Mouse (Mus musculus): ENCODE results near the gene Ndrg3.

Gene Ndrg3

GRCm38 (mm10) chr2:156991470-156992319 is at the start of gene Ndrg3:
TSS of gene Ndrg3 (minus strand) at chr2:156992056.
- DNase-seq (ENCODE audit: low spot score in 2 of 2) = peak; percentile 95 to 96

- no peak for DNase-seq (ENCODE audit: low spot score in 2 of 2)
Measured at GRCm38 (mm10) chr2:157041421-157041820, 49.6 kb upstream of the Ndrg3 start.

GRCm38 (mm10) chr2:157040649-157041046 is 48.8 kb upstream of the Ndrg3 start:
- no peak for DNase-seq (ENCODE audit: low spot score in 2 of 2)

GRCm38 (mm10) chr2:157039900-157040648 is 48.2 kb upstream of the Ndrg3 start:
- no peak for DNase-seq (ENCODE audit: low spot score in 2 of 2)

GRCm38 (mm10) chr2:157037303-157037702 is 45.4 kb upstream of the Ndrg3 start:
- no peak for DNase-seq (ENCODE audit: low spot score in 2 of 2)

- DNase-seq (ENCODE audit: low spot score in 2 of 2) = peak; percentile 49 to 66
Measured at GRCm38 (mm10) chr2:157036400-157036799, 44.5 kb upstream of the Ndrg3 start.

GRCm38 (mm10) chr2:157035371-157035770 is 43.5 kb upstream of the Ndrg3 start:
- no peak for DNase-seq (ENCODE audit: low spot score in 2 of 2)

GRCm38 (mm10) chr2:157030804-157031203 is 38.9 kb upstream of the Ndrg3 start:
- DNase-seq (ENCODE audit: low spot score in 2 of 2) = peak in 1 of 2 experiments; percentile 70

GRCm38 (mm10) chr2:157028261-157028660 is 36.4 kb upstream of the Ndrg3 start:
- no peak for DNase-seq (ENCODE audit: low spot score in 2 of 2)

- DNase-seq (ENCODE audit: low spot score in 2 of 2) = peak; percentile 27 to 34
Measured at GRCm38 (mm10) chr2:157027106-157028008, 35.5 kb upstream of the Ndrg3 start.

GRCm38 (mm10) chr2:157021156-157021555 is 29.3 kb upstream of the Ndrg3 start:
- no peak for DNase-seq (ENCODE audit: low spot score in 2 of 2)

- no peak for DNase-seq (ENCODE audit: low spot score in 2 of 2)
Measured at GRCm38 (mm10) chr2:157019228-157019627, 27.4 kb upstream of the Ndrg3 start.

- DNase-seq (ENCODE audit: low spot score in 2 of 2) = no peak
Measured at GRCm38 (mm10) chr2:157016529-157017270, 24.8 kb upstream of the Ndrg3 start.

- no peak for DNase-seq (ENCODE audit: low spot score in 2 of 2)
Measured at GRCm38 (mm10) chr2:157012341-157012740, 20.5 kb upstream of the Ndrg3 start.

- DNase-seq (ENCODE audit: low spot score in 2 of 2) = no peak
Measured at GRCm38 (mm10) chr2:157010634-157011310, 18.9 kb upstream of the Ndrg3 start.

GRCm38 (mm10) chr2:157010121-157010520 is 18.3 kb upstream of the Ndrg3 start:
- no peak for DNase-seq (ENCODE audit: low spot score in 2 of 2)

GRCm38 (mm10) chr2:157008509-157008908 is 16.7 kb upstream of the Ndrg3 start:
- DNase-seq (ENCODE audit: low spot score in 2 of 2) = no peak

GRCm38 (mm10) chr2:157007234-157007596 is 15.4 kb upstream of the Ndrg3 start:
- DNase-seq (ENCODE audit: low spot score in 2 of 2) = no peak

- DNase-seq (ENCODE audit: low spot score in 2 of 2) = peak; percentile 83 to 86
Measured at GRCm38 (mm10) chr2:157006511-157007233, 14.8 kb upstream of the Ndrg3 start, which contains the start of gene Dsn1. TSS of gene Dsn1 (minus strand) at chr2:157007154.

GRCm38 (mm10) chr2:157002321-157002720 is 10.5 kb upstream of the Ndrg3 start:
- no peak for DNase-seq (ENCODE audit: low spot score in 2 of 2)
